Mouse (Mus musculus): Measurements from ENCODE around the gene Aif1l. TPM values are rescaled to one million over a fixed set of nuclear protein-coding genes. Genes with fewer than 3 reads are reported as not detected.
A peak's percentile ranks its signal among the peaks of the same experiment; 100 is the strongest.

The Aif1l gene
- polyA plus RNA-seq, 1 experiment from 2014 or later = 79.6 TPM

- 93% methylated on average over 1 of the region's 1 CpGs for WGBS
- no peak for DNase-seq (ENCODE audit: low spot score)
- H3K4me2 ChIP-seq (ENCODE audit: low read depth, low read length, severe bottlenecking) = no peak overlapping the region
- H3K4me3 ChIP-seq (ENCODE audit: low read depth, low read length) = no peak overlapping the region
- H3K36me3 ChIP-seq (ENCODE audit: control insufficient read depth, insufficient read depth, low read length) = no peaks in the 10 kb centered on the region
- H3K9ac ChIP-seq (ENCODE audit: low read length) = no peak overlapping the region
- H3K27ac ChIP-seq (ENCODE audit: low read depth, low read length) = no peak overlapping the region
- ATAC-seq (replicated peaks; ENCODE audit: low FRiP score) = no peak
- H3K27me3 ChIP-seq (ENCODE audit: control insufficient read depth, insufficient read depth, low read length) = no peaks in the 10 kb centered on the region
- H3K4me1 ChIP-seq (replicated peaks; ENCODE audit: control insufficient read depth, insufficient read depth, low read length) = no peaks in the 10 kb centered on the region
- no peaks in the 10 kb centered on the region for H3K9me3 ChIP-seq (ENCODE audit: control insufficient read depth, low read length)
Measured at GRCm38 (mm10) chr2:31938298-31938697, 11.6 kb upstream of the Aif1l start.

- no peak overlapping the region for H3K4me2 ChIP-seq (ENCODE audit: low read depth, low read length, severe bottlenecking)
- DNase-seq (ENCODE audit: low spot score) = no peak
- no peak overlapping the region for H3K4me3 ChIP-seq (ENCODE audit: low read depth, low read length)
- no peak overlapping the region for H3K27ac ChIP-seq (ENCODE audit: low read depth, low read length)
- H3K4me1 ChIP-seq (replicated peaks; ENCODE audit: control insufficient read depth, insufficient read depth, low read length) = no peaks in the 10 kb centered on the region
- ATAC-seq (replicated peaks; ENCODE audit: low FRiP score) = no peak
- no peaks in the 10 kb centered on the region for H3K9me3 ChIP-seq (ENCODE audit: control insufficient read depth, low read length)
- H3K27me3 ChIP-seq (ENCODE audit: control insufficient read depth, insufficient read depth, low read length) = no peaks in the 10 kb centered on the region
- 86% methylated on average over 4 of the region's 4 CpGs for WGBS
- H3K36me3 ChIP-seq (ENCODE audit: control insufficient read depth, insufficient read depth, low read length) = no peaks in the 10 kb centered on the region
- H3K9ac ChIP-seq (ENCODE audit: low read length) = no peak overlapping the region
Measured at GRCm38 (mm10) chr2:31943011-31943410, 6.9 kb upstream of the Aif1l start.

GRCm38 (mm10) chr2:31945580-31945979, 4.4 kb upstream of the Aif1l start:
- ATAC-seq (replicated peaks; ENCODE audit: low FRiP score) = no peak
- Histone ChIP-seq H3K4me1 (replicated peaks; ENCODE audit: control insufficient read depth, insufficient read depth, low read length) (no peaks in the 10 kb centered on the region), H3K4me3 (ENCODE audit: low read depth, low read length) (no peak overlapping the region), H3K36me3 (ENCODE audit: control insufficient read depth, insufficient read depth, low read length) (no peaks in the 10 kb centered on the region), H3K27me3 (ENCODE audit: control insufficient read depth, insufficient read depth, low read length) (no peaks in the 10 kb centered on the region), H3K9me3 (ENCODE audit: control insufficient read depth, low read length) (no peaks in the 10 kb centered on the region), H3K27ac (ENCODE audit: low read depth, low read length) (no peak overlapping the region), H3K4me2 (ENCODE audit: low read depth, low read length, severe bottlenecking) (no peak overlapping the region), H3K9ac (ENCODE audit: low read length) (no peak overlapping the region)
- DNase-seq (ENCODE audit: low spot score) = no peak
- 83% methylated on average over 2 of the region's 2 CpGs for WGBS

GRCm38 (mm10) chr2:31948392-31948791, 1.5 kb upstream of the Aif1l start:
- WGBS = 86% methylated on average over 6 of the region's 6 CpGs
- no peaks in the 10 kb centered on the region for H3K9me3 ChIP-seq (ENCODE audit: control insufficient read depth, low read length)
- no peak overlapping the region for H3K4me3 ChIP-seq (ENCODE audit: low read depth, low read length)
- no peak overlapping the region for H3K4me2 ChIP-seq (ENCODE audit: low read depth, low read length, severe bottlenecking)
- H3K27ac ChIP-seq (ENCODE audit: low read depth, low read length) = no peak overlapping the region
- DNase-seq (ENCODE audit: low spot score) (no peak), ATAC-seq (replicated peaks; ENCODE audit: low FRiP score) (no peak)
- H3K4me1 ChIP-seq (replicated peaks; ENCODE audit: control insufficient read depth, insufficient read depth, low read length) = peaks cover 6% of the 10 kb centered on the region; the same call in 1 of the 2 replicates
- H3K9ac ChIP-seq (ENCODE audit: low read length) = no peak overlapping the region
- H3K27me3 ChIP-seq (ENCODE audit: control insufficient read depth, insufficient read depth, low read length) = no peaks in the 10 kb centered on the region
- H3K36me3 ChIP-seq (ENCODE audit: control insufficient read depth, insufficient read depth, low read length) = no peaks in the 10 kb centered on the region

GRCm38 (mm10) chr2:31948801-31949200, 1.1 kb upstream of the Aif1l start:
- ATAC-seq (replicated peaks; ENCODE audit: low FRiP score) (no peak), DNase-seq (ENCODE audit: low spot score) (no peak)
- Histone ChIP-seq H3K27me3 (ENCODE audit: control insufficient read depth, insufficient read depth, low read length) (no peaks in the 10 kb centered on the region), H3K9me3 (ENCODE audit: control insufficient read depth, low read length) (no peaks in the 10 kb centered on the region), H3K9ac (ENCODE audit: low read length) (no peak overlapping the region), H3K4me1 (replicated peaks; ENCODE audit: control insufficient read depth, insufficient read depth, low read length) (peaks cover 6% of the 10 kb centered on the region; the same call in 1 of the 2 replicates), H3K27ac (ENCODE audit: low read depth, low read length) (no peak overlapping the region), H3K36me3 (ENCODE audit: control insufficient read depth, insufficient read depth, low read length) (no peaks in the 10 kb centered on the region; the same call in 1 of the 2 replicates), H3K4me3 (ENCODE audit: low read depth, low read length) (no peak overlapping the region), H3K4me2 (ENCODE audit: low read depth, low read length, severe bottlenecking) (no peak overlapping the region)
- WGBS = 77% methylated on average over 6 of the region's 6 CpGs

GRCm38 (mm10) chr2:31950966-31951365, 1.0 kb downstream of the Aif1l start:
- Histone ChIP-seq H3K36me3 (ENCODE audit: control insufficient read depth, insufficient read depth, low read length) (no peaks in the 10 kb centered on the region; the same call in 1 of the 2 replicates), H3K9me3 (ENCODE audit: control insufficient read depth, low read length) (no peaks in the 10 kb centered on the region), H3K27me3 (ENCODE audit: control insufficient read depth, insufficient read depth, low read length) (no peaks in the 10 kb centered on the region), H3K4me3 (ENCODE audit: low read depth, low read length) (peak overlapping the region; percentile 76), H3K27ac (ENCODE audit: low read depth, low read length) (no peak overlapping the region), H3K9ac (ENCODE audit: low read length) (peak overlapping the region; percentile 88), H3K4me1 (replicated peaks; ENCODE audit: control insufficient read depth, insufficient read depth, low read length) (peaks cover 6% of the 10 kb centered on the region; the same call in 1 of the 2 replicates), H3K4me2 (ENCODE audit: low read depth, low read length, severe bottlenecking) (peak overlapping the region; percentile 94)
- ATAC-seq (replicated peaks; ENCODE audit: low FRiP score) (no peak), DNase-seq (ENCODE audit: low spot score) (peak; percentile 53)
- 23% methylated on average over 9 of the region's 9 CpGs for WGBS

- ATAC-seq (replicated peaks; ENCODE audit: low FRiP score) (no peak), DNase-seq (ENCODE audit: low spot score) (peak; percentile 46)
- Histone ChIP-seq H3K27ac (ENCODE audit: low read depth, low read length) (no peak overlapping the region), H3K9me3 (ENCODE audit: control insufficient read depth, low read length) (no peaks in the 10 kb centered on the region), H3K4me2 (ENCODE audit: low read depth, low read length, severe bottlenecking) (no peak overlapping the region), H3K4me1 (replicated peaks; ENCODE audit: control insufficient read depth, insufficient read depth, low read length) (peaks cover 6% of the 10 kb centered on the region; the same call in 1 of the 2 replicates), H3K4me3 (ENCODE audit: low read depth, low read length) (no peak overlapping the region), H3K9ac (ENCODE audit: low read length) (no peak overlapping the region), H3K27me3 (ENCODE audit: control insufficient read depth, insufficient read depth, low read length) (no peaks in the 10 kb centered on the region), H3K36me3 (ENCODE audit: control insufficient read depth, insufficient read depth, low read length) (no peaks in the 10 kb centered on the region; the same call in 1 of the 2 replicates)
- 87% methylated on average over 10 of the region's 10 CpGs for WGBS
Measured at GRCm38 (mm10) chr2:31952236-31952635, 2.3 kb downstream of the Aif1l start.

GRCm38 (mm10) chr2:31952725-31953124, 2.8 kb downstream of the Aif1l start:
- Histone ChIP-seq H3K36me3 (ENCODE audit: control insufficient read depth, insufficient read depth, low read length) (no peaks in the 10 kb centered on the region; the same call in 1 of the 2 replicates), H3K9ac (ENCODE audit: low read length) (no peak overlapping the region), H3K4me3 (ENCODE audit: low read depth, low read length) (no peak overlapping the region), H3K27me3 (ENCODE audit: control insufficient read depth, insufficient read depth, low read length) (no peaks in the 10 kb centered on the region), H3K4me2 (ENCODE audit: low read depth, low read length, severe bottlenecking) (no peak overlapping the region), H3K4me1 (replicated peaks; ENCODE audit: control insufficient read depth, insufficient read depth, low read length) (peaks cover 6% of the 10 kb centered on the region; the same call in 1 of the 2 replicates), H3K9me3 (ENCODE audit: control insufficient read depth, low read length) (no peaks in the 10 kb centered on the region), H3K27ac (ENCODE audit: low read depth, low read length) (no peak overlapping the region)
- ATAC-seq (replicated peaks; ENCODE audit: low FRiP score) = no peak
- peak; percentile 44 for DNase-seq (ENCODE audit: low spot score)
- WGBS = 89% methylated on average over 3 of the region's 3 CpGs

GRCm38 (mm10) chr2:31953687-31954086, 3.7 kb downstream of the Aif1l start:
- Histone ChIP-seq H3K9me3 (ENCODE audit: control insufficient read depth, low read length) (no peaks in the 10 kb centered on the region), H3K4me1 (replicated peaks; ENCODE audit: control insufficient read depth, insufficient read depth, low read length) (peaks cover 6% of the 10 kb centered on the region; the same call in 1 of the 2 replicates), H3K27me3 (ENCODE audit: control insufficient read depth, insufficient read depth, low read length) (no peaks in the 10 kb centered on the region), H3K4me3 (ENCODE audit: low read depth, low read length) (no peak overlapping the region), H3K27ac (ENCODE audit: low read depth, low read length) (no peak overlapping the region), H3K36me3 (ENCODE audit: control insufficient read depth, insufficient read depth, low read length) (no peaks in the 10 kb centered on the region; the same call in 1 of the 2 replicates), H3K9ac (ENCODE audit: low read length) (no peak overlapping the region), H3K4me2 (ENCODE audit: low read depth, low read length, severe bottlenecking) (no peak overlapping the region)
- DNase-seq (ENCODE audit: low spot score) (peak; percentile 47), ATAC-seq (replicated peaks; ENCODE audit: low FRiP score) (no peak)
- 91% methylated on average over 8 of the region's 8 CpGs for WGBS

All from forebrain, embryonic 11.5 days (tissue).